Mouse (Mus musculus) ES-CJ7 (cell line): Measurements from ENCODE around the gene Bcas3.

Source experiments
- DNase-seq: peaks from one replicate; pipeline ENCODE4 v3.0.0; 2011; ENCODE audit warnings: low read depth, low spot score

The Bcas3 gene

DNA sequence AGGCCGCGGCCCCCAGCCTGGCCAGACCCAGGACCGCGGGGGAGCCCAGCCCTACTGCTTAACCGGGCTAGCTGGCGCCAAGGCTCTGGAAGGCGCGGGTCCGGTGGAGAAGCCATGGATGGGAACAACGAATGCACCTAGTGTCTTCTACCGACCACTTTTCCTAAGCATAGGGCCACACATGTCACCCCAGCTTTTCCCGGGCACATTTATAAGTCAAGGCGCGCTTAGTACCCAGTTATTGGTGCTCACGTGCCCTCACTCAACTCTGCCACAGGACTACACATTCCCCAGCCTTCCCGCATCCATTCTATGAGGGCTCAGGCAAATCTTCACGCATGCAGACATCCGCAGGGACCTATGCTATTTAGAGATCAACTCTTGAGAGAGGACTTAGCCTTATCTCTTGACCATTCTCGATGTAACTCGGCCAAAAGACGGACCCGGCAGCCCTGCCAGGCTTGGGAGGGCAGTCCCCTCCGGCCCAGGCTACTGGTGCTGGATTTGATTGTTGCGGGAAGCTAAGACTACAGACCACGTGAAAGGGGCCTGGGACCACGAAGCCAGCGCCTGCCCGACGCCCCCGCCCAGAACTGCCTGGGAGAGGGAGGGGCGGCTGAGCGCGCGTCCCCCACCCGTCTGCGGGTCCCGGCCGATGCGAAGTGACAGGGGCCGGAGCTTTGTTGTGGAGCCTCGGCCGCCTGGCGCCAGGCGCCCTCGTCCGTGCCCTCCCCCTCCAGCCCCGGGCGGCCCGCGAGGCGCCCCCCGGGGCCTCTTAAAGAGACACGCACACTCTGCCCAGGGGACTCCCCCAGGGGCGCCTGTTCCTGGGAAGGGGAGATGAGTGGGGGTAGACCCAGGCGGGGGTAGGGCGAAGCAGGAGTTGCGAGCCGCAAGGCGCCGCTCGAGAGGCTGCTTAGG lies 476.8 kb downstream of the Bcas3 start:
- no peak for DNase-seq

DNA sequence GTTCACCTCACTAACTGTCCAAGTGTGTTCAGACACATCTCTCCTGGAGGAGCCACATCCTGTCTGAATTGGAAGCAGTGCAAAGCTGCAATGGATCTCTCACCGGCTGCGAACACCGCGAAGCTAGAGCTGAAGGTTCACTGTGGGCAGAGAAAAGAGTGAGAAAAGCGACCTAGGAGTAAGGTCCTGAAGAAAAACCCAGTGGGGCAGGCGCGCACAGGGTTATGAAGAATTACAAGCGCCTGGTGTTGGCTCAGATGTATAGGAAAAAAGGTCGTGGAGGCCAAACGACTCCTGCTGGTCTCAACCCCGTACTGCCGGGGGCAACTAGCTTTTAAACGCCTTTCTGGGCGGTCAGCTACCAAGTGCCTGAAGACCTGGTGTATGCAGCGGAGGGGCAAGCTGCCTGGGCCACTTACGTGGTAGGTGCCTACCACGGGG lies 478.0 kb downstream of the Bcas3 start:
- peak; percentile 63 for DNase-seq

DNA sequence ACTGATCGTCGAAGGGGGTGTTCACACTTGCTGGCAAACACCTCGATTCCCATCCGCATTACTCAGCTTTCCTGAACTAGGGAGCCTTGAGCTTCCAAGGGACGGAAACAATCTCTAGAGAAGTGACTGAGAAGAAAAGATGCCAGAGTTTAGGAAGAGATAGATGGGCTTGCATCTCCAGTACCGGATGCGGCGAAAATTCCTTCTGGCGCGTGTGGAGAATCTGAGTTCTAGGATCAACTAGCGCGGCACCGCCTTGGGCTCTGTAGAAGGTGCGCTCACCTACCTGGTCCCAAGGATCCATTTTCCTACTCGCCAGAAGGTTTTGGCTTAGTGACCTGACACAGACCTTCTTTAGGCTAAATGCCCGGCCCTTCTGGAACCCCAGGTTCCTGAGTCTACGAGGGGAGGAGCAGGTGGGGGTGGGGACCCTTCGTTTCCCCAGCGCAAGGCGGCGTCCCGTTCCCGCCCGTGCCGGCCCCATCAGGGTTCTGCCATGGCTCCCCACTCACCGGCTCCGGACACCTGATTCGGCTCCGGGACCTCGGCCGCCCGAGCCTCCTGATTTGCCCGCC lies 478.8 kb downstream of the Bcas3 start:
- no peak for DNase-seq

DNA sequence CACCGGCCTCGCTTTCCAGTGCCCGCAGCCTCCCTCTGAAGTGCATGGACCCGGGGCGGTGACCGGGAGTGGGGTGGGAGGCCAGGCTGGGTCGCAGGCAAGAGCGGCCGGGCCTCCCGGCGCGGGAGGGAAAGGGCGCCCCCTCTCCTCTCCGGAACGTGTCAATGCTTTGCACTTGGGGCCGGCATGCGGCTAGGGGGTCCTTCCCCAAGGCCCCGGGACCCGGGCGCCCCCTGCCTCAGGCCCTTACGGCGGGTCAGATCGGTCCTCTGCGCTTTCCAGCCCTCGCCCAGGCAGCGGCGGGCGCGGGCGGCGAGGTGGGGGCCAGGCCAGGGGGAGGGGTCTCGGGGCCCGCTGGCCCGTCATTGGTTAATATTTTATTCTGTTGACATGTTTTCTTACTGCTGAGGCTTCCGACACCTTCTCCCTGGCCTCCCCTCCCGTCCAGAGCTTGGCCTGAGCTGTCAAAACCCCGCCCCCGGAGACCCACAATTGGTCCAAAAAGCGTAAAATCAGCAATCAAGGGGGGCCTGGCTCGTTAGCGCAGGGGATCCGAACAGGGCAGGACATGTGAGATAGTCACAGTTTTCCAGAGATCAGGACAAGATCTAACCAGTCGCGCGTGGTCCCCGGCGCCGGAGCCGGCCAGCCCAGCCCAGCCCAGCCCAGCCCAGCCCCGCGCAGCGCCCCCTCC lies 479.4 kb downstream of the Bcas3 start, which contains the start of gene Tbx2:
Tbx2 (plus strand) TSS at position 321 of the 694 bp plus-strand sequence.
- DNase-seq = peak; percentile 73

DNA sequence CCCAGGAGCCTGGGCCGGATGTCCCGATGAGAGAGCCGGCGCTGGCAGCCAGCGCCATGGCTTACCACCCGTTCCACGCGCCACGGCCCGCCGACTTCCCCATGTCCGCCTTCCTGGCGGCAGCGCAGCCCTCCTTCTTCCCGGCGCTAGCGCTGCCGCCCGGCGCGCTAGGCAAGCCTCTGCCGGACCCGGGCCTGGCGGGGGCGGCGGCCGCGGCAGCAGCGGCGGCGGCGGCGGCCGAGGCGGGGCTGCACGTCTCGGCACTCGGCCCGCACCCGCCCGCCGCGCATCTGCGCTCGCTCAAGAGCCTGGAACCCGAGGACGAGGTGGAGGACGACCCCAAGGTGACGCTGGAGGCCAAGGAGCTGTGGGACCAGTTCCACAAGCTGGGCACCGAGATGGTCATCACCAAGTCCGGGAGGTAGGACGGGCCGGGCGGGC lies 480.1 kb downstream of the Bcas3 start:
- no peak for DNase-seq

DNA sequence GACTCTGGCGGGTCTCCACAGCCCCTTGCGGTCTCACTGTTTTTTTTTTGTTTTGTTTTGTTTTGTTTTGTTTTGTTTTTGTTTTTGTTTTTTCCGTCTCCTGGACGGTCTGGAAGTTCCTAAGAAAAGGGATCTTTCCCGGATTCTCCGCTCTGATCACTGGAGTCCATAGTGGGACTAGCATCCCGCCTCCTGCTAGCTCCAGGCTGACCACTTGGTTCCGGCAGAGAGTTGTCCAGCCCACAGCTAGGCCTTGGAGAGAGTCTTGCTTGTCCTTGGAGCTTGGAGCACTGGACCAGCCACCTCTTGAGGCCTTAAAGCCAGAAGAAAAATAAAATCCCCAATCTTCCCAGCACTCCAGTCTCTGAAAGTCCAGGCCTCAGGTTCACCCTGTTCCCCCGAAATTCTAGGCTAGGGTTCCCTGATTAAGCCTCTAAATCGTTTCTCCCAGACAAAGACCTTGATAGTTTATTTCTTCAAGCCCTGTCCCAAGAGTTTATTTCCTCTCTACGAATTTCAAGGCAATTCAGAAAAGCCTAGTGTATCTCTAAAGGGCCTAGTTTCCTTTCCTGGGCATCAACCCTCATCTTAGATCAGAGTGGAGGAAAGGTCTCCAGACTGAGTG lies 480.9 kb downstream of the Bcas3 start:
- DNase-seq = no peak

DNA sequence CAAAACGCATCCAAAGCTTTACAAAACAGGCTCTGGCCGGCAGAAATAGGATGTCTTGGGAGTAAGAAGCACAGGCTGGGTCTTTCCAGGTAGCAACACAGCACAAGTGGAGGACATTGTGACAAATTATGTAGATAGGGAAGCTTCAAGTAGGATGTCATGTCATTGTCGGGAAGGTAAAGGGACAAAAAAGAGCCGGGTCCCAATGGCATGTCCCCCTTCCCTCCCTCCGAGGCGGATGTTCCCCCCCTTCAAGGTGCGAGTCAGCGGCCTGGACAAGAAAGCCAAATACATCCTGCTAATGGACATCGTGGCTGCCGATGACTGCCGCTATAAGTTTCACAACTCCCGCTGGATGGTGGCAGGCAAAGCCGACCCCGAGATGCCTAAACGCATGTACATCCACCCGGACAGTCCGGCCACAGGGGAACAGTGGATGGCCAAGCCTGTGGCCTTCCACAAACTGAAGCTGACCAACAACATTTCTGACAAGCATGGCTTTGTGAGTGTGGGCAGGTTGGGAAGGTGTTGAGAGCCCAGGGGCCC lies 481.5 kb downstream of the Bcas3 start:
- DNase-seq = no peak

DNA sequence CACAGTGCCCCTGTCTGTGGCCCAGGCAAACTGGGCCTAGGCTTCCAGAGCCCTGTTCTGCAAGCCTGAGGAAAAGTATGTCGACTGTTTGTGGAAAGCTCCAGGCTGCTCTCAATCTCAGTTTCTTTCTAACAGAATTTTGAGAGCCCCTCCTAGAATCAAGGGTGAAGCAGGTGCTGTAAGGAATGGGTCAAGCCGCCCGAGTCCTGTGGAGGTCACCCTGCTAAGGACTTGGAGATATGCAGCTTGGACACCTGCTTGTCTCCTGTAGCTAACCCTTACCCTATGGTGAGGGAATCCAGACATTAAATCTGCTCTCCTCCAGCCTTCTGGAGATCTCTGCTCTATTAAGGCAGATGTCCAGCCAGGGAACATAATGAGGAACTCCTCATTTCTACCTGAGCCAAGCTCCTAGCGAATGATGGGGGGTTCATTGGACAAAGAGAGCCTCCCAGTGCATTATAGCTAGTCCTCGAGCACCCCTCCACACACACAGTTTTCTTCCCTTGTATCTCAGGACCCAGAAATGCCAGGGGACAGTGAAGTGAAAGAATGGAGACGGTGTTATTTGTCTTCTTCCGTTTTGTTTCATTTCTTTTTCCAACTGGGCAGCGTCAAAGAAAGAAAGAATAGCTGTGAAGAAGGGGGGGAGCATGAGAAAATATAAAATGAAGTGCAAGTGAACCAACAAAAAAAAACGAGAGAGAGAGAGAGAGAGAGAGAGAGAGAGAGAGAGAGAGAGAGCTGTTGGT lies 482.2 kb downstream of the Bcas3 start:
- no peak for DNase-seq

DNA sequence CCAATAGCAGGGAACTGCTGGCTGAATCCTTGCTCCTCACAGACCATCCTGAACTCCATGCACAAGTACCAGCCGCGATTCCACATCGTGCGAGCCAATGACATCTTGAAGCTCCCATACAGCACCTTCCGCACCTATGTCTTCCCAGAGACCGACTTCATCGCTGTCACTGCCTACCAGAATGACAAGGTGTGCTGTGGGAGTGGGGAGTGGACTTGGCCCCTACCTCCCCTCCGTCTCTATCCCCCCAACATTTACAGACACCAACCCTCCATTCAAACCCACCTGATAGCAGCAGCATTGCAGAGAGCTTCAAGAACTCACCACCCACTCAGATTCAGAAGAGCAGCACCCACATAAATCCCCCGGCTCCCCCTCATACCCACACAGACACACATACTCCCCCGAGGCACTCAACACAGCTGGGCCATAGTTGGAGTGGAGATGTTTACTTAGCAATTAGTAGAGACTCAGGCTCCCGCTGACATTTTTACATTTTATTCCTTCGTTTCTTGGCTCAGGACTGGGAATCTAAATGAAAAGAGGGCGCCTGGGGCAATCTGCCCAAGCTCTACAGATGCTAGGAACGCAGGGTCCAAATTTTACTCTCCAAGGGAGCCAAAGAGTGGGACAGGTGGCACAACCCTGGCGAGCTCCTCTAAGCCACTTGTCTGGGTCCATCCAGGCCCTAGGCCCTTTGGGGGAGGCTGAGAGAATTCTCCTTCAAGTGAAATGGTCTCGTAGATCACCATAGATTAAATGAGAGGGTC lies 483.0 kb downstream of the Bcas3 start:
- no peak for DNase-seq

DNA sequence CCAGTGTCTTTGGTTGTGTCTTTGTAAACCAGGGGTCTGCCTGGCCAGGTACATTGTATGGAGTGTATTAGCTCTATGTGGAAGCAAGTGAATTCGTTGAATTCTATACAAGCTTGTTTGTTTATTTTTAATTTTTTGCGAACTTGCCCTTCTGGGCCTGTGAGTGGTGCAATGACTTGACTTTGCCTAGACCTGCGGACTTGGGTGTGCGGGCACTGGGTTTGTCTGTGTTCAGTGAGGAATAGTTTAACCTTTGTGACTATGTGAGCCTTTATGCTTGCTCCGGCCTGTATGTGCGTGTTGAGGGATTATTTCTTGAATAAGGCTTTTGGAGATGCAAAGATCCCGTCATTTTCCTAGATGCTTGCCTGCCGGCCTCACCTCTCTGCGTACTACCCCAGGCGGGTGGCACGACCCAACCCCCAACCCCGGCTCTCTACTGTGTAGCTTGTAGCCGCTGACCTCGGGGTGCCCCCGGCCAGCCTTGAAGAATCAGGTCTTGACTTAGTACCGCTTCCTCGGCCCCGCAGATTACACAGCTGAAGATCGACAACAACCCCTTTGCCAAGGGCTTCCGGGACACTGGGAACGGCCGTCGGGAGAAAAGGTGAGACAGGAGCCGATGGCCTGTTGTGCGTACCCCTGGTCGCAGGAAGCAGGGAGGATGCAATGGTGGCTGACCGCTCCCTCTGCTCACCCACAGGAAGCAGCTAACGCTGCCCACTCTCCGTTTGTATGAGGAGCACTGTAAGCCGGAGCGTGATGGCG lies 483.7 kb downstream of the Bcas3 start:
- DNase-seq = no peak

DNA sequence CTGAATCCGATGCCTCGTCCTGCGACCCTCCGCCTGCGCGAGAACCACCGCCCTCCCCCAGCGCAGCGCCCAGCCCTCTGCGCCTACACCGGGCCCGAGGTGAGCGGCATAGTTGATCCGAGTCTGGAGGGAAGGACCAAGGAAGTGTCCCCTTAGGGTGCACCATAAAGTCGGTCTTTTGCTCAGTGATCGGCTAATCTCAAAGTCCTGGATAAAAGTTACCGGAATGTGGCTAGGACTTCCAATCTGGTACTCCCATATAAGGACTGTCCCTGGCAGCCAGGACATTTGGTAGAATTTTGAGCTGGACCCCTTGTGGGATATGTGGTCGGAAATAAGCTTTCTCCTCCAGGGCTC lies 484.3 kb downstream of the Bcas3 start:
- DNase-seq = no peak

DNA sequence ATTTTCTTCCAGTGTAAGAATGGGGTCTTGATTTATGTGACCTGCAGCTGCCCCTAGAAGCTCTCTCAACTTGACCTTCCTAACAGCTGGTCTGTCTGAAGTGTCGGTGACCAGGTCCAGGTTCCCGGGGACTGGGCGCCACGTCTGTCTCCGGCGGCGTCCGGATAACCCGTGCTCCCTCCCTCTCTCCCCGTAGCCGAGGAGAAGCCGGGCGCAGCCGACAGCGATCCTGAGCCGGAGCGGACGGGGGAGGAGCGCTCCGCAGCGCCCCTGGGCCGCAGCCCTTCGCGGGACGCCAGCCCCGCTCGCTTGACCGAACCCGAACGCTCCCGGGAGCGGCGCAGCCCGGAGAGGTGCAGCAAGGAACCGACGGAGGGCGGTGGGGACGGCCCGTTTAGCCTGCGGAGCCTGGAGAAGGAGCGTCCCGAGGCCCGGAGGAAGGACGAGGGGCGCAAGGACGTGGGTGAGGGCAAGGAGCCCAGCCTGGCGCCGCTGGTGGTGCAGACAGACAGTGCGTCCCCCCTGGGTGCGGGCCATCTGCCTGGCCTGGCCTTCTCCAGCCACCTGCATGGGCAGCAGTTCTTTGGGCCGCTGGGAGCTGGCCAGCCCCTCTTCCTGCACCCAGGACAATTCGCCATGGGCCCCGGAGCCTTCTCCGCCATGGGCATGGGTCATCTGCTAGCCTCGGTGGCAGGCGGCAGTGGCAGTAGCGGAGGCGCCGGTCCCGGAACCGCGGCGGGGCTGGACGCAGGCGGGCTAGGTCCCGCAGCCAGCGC lies 484.9 kb downstream of the Bcas3 start:
- no peak for DNase-seq

DNA sequence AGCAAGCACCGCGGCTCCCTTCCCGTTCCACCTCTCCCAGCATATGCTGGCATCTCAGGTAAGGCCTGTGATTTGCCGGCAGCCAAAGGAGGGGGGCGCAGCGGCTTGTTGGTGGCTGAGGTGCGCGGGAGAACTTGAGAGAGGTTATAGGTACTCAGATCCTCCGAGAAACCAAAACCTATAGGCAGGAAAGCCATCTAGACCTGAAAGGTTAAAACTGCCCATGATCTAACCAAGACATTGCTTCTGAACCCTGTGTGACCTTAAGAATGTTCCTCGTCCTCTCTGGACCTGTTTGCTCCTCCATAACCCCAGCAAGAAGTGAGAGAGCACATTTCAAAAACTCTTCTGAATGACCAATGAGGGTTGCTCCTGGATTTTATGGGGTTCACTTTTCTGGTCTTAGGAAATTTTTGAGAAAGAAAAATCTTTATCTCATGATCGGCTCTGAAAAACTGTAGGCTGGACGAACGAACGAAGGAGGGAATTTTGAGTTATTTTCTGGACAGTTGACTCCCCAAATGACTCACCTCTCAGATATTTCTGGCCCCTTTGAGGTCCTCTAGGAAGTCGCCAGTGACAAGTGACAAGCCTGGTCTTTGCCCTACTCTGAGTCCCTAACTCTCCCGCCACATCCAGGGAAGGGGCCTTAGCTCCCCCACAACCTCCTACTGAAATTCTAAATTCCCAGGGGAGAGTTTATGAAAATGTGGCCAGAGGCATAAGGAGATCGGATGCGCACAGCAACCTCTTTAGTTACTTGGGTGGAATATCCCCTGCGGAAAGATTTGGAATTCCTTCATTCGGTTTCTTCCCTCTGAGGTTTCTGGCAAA lies 485.7 kb downstream of the Bcas3 start:
- DNase-seq = no peak

DNA sequence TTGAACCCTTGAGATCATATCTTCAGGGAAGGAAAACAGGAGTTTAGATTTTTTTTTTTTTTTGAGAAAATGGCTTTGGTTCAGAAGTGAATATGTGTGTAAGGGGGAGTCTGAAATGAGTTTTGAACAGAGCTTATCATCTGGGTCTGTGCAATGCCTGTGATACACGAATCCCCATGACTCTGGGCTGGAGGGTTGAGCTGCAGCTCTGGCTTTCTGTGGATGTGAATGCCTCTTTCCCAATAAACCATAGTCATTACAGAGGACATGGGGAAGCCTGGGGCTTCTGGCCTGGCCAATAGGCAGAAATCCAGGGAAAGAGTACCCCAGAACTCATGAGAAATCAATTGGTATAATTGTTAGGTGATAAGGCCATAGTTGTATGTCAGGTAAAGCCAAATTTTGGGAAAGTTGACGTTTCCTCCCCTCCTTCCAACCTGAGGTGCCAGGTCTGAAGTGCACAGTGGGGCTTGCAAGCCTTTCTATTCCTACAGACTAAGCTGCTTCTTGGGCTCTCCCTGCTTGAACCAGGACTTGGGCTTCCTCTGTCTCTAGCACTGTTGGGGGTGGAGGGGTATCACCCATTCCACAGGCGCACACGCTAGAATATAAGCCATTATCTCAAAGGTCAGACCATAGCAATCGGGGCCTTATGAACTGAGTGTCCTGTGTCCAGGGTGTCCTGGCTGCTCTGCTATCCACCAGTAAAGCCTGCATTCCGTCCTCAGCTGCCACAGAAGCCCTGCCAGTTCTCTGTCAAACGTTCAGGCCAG lies 486.5 kb downstream of the Bcas3 start:
- DNase-seq = no peak

DNA sequence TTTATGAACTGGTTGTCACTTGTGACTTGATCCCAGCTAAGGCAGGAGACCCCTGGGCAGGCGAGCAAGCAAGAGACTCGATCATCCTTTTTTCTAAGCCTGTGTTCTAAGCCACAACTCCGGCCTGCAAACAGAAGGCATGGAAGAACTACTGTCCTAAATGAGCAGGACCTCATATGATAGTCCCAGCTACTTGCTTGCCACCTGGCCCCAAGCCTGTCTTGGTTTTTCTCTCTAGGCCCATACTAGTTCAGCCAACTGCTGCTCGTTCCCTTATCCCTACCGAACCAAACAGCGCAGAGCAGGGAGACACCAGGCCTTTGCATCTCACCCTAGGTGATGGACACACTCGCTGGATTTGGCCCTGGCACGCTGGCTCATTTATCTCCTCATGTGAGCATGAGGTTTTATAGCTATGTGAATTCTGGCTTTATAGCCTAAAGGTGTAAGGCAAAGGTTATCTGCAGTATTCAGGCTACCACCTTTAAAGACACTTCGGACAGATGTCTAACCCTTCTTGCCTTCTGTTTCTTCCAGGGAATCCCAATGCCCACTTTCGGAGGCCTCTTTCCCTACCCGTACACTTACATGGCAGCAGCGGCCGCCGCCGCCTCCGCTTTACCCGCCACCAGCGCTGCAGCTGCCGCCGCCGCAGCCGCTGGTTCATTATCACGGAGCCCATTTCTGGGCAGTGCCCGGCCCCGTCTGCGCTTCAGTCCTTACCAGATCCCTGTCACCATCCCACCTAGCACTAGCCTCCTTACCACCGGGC lies 487.2 kb downstream of the Bcas3 start:
- DNase-seq = no peak

DNA sequence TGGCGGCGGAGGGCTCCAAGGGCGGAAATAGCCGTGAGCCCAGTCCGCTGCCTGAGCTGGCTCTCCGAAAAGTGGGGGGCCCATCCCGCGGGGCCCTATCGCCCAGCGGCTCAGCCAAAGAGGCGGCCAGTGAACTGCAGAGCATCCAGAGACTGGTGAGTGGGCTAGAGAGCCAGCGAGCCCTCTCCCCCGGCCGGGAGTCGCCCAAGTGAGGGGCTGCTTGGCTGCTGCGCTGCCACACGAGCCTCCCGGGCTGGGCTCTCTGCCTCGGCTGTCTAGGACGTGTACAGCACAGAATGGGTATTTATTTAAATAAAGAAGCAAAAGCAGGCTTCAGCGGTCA lies 487.8 kb downstream of the Bcas3 start:
- no peak for DNase-seq
